Mouse (Mus musculus) liver, embryonic 13.5 days (tissue): ENCODE measurements around the gene Igf2bp3. TPM values are rescaled to one million over a fixed set of nuclear protein-coding genes. Genes with fewer than 3 reads are reported as not detected.

ENCODE experiments used
- ATAC-seq: fragments of 200-750 bp; cut with Nextera tagmentation; 2 replicates; pipeline ENCODE4 v1.8.0; 2017; ENCODE audit warnings: low read depth, mild to moderate bottlenecking, moderate number of reproducible peaks, moderate library complexity
- DNase-seq: peaks from one replicate; pipeline ENCODE4 v3.0.0; 2022
- H3K27ac ChIP-seq: fragments of 300-500 bp; sonication (generic); 2 replicates; pipeline ENCODE4 v1.5.1; 2015; ENCODE audit warnings: moderate library complexity, mild to moderate bottlenecking, inconsistent platforms
- H3K27me3 ChIP-seq: fragments of 300-500 bp; sonication (generic); 2 replicates; pipeline ENCODE4 v1.6.1; 2015; ENCODE audit warnings: mild to moderate bottlenecking, inconsistent platforms
- H3K36me3 ChIP-seq: fragments of 300-500 bp; sonication (generic); 2 replicates; pipeline ENCODE4 v1.6.1; 2015; ENCODE audit warnings: mild to moderate bottlenecking, inconsistent platforms
- H3K4me1 ChIP-seq: fragments of 300-500 bp; sonication (generic); replicated peaks from 2 replicates; pipeline ENCODE4 v1.6.1; 2015; ENCODE audit warnings: inconsistent platforms
- H3K4me2 ChIP-seq: fragments of 300-500 bp; sonication (generic); 2 replicates; pipeline ENCODE4 v1.6.1; 2015; ENCODE audit warnings: inconsistent platforms, mild to moderate bottlenecking, moderate library complexity
- H3K4me3 ChIP-seq: fragments of 300-500 bp; sonication (generic); replicated peaks from 2 replicates; pipeline ENCODE4 v1.5.1; 2015; ENCODE audit warnings: mild to moderate bottlenecking, inconsistent platforms
- H3K9ac ChIP-seq: fragments of 300-500 bp; sonication (generic); 2 replicates; pipeline ENCODE4 v1.6.1; 2015; ENCODE audit warnings: mild to moderate bottlenecking, inconsistent platforms
- H3K9me3 ChIP-seq: fragments of 300-500 bp; sonication (generic); replicated peaks from 2 replicates; pipeline ENCODE4 v1.6.1; 2016; ENCODE audit warnings: inconsistent platforms
- WGBS: fragments of 180-500 bp; shearing (Covaris S2); methylation state at CpG from one replicate; pipeline ENCODE4 v1.1.7; 2015; ENCODE audit not compliant: insufficient replicate concordance; 5-methylcytosine and 5-hydroxymethylcytosine counted together
- polyA plus RNA-seq: library from polyadenylated mRNA; unstranded; fragments of >200 nt; fragmentation: Nextera tagmentation; extraction: Ambion mirVana; gene quantifications from 2 replicates; pipeline ENCODE4 v1.2.1, GENCODE M21; 2015

The Igf2bp3 gene
- polyA plus RNA-seq, 1 experiment from 2014 or later: 21.4 TPM

- no peak for ATAC-seq
- no peak for DNase-seq
- Histone ChIP-seq H3K9ac (no peak within 1 kb of the TSS), H3K4me3 (no peak within 1 kb of the TSS), H3K36me3 (no peaks in the 10 kb centered on the region), H3K27me3 (peaks cover 33% of the 10 kb centered on the region), H3K4me1 (peaks cover 11% of the 10 kb centered on the region), H3K27ac (no peak within 1 kb of the TSS), H3K4me2 (peak within 1 kb of the TSS; percentile 25), H3K9me3 (no peaks in the 10 kb centered on the region)
- 23% methylated on average over 28 of the region's 28 CpGs for WGBS
Measured at GRCm38 (mm10) chr6:49036275-49037267, 178.2 kb downstream of the Igf2bp3 start, which contains the start of gene Gpnmb. TSS of gene Gpnmb (plus strand) at chr6:49036546.

Other genes with a start within 250 kb of the Igf2bp3 start
- not detected in 2 replicates for gene Doxl2, start 240.0 kb downstream of the Igf2bp3 start, polyA plus RNA-seq
- gene Svs1, start 228.1 kb downstream of the Igf2bp3 start, polyA plus RNA-seq: not detected in 2 replicates
- gene Gpnmb, start 178.4 kb downstream of the Igf2bp3 start, polyA plus RNA-seq: 0.25 and 0.39 TPM in 2 replicates
- gene Malsu1, start 141.2 kb downstream of the Igf2bp3 start, polyA plus RNA-seq: 49.4 and 50.6 TPM in 2 replicates
- 51.9 and 60.9 TPM in 2 replicates for gene Tra2a, start 49.1 kb upstream of the Igf2bp3 start, polyA plus RNA-seq
- 3.0 and 3.4 TPM in 2 replicates for gene Ccdc126, start 104.3 kb upstream of the Igf2bp3 start, polyA plus RNA-seq
- 2.6 and 2.8 TPM in 2 replicates for gene Fam221a, start 152.8 kb upstream of the Igf2bp3 start, polyA plus RNA-seq
- not detected in 2 replicates for gene Stk31, start 180.6 kb upstream of the Igf2bp3 start, polyA plus RNA-seq